Mouse (Mus musculus) urinary bladder, postnatal 36 days (tissue): ENCODE data around the gene Kyat1.
"Not testable (repeated sequence)": the region's sequence is repeated elsewhere in the genome, so short reads cannot be mapped to it uniquely, and the experiment has no call there.

Experiments used
- DNase-seq, 2 experiments: peaks; one replicate each; pipeline ENCODE4 v3.0.0; 2022; ENCODE audit warnings: low spot score in 2 of 2, mixed read lengths in 1 of 2

Gene Kyat1

GRCm38 (mm10) chr2:30214745-30215144, 9.1 kb upstream of the Kyat1 start:
- DNase-seq, result no peak

- DNase-seq, result no peak
These were observed 7.3 kb upstream of the Kyat1 start for GRCm38 (mm10) chr2:30212951-30213350.

- DNase-seq, result no peak
These were observed 6.5 kb upstream of the Kyat1 start for GRCm38 (mm10) chr2:30212169-30212545.

GRCm38 (mm10) chr2:30211408-30212168, 5.9 kb upstream of the Kyat1 start:
- no peak for DNase-seq

GRCm38 (mm10) chr2:30207886-30208285, 2.2 kb upstream of the Kyat1 start:
- DNase-seq, result no peak

GRCm38 (mm10) chr2:30207401-30207800, 1.8 kb upstream of the Kyat1 start:
- no peak for DNase-seq

- peak in 1 of 2 experiments; percentile 49 for DNase-seq
These were observed 405 bp downstream of the Kyat1 start for GRCm38 (mm10) chr2:30205255-30205628.

- DNase-seq, result no peak
These were observed 2.2 kb downstream of the Kyat1 start for GRCm38 (mm10) chr2:30203439-30203838.

GRCm38 (mm10) chr2:30200388-30200925, 5.2 kb downstream of the Kyat1 start:
- no peak for DNase-seq

- peak in 1 of 2 experiments; percentile 44 for DNase-seq
These were observed 5.7 kb downstream of the Kyat1 start for GRCm38 (mm10) chr2:30199984-30200383.

GRCm38 (mm10) chr2:30198021-30198420, 7.6 kb downstream of the Kyat1 start:
- no peak for DNase-seq

GRCm38 (mm10) chr2:30194656-30195055, 11.0 kb downstream of the Kyat1 start:
- DNase-seq, result no peak

- DNase-seq, result no peak
These were observed 13.7 kb downstream of the Kyat1 start for GRCm38 (mm10) chr2:30191790-30192580.

- no peak for DNase-seq
These were observed 20.0 kb downstream of the Kyat1 start for GRCm38 (mm10) chr2:30185681-30186080.

GRCm38 (mm10) chr2:30185276-30185675, 20.4 kb downstream of the Kyat1 start:
- no peak for DNase-seq

- no peak for DNase-seq
These were observed 21.9 kb downstream of the Kyat1 start for GRCm38 (mm10) chr2:30183721-30184120.

GRCm38 (mm10) chr2:30182424-30182823, 23.2 kb downstream of the Kyat1 start:
- DNase-seq, result no peak

GRCm38 (mm10) chr2:30178711-30179110, 26.9 kb downstream of the Kyat1 start:
- not testable (repeated sequence) for DNase-seq

GRCm38 (mm10) chr2:30177700-30178675, 27.7 kb downstream of the Kyat1 start, which contains the start of gene Spout1:
Gene Spout1, minus strand, starts transcription at chr2:30178459.
- peak; percentile 90 to 93 for DNase-seq

- no peak for DNase-seq
These were observed 29.1 kb downstream of the Kyat1 start for GRCm38 (mm10) chr2:30176561-30176960.

GRCm38 (mm10) chr2:30175897-30176296, 29.8 kb downstream of the Kyat1 start:
- DNase-seq, result no peak
